Mouse (Mus musculus) G1E-ER4 (cell line): ENCODE results near the gene Sh3rf1. TPM values are rescaled to one million over a fixed set of nuclear protein-coding genes. Genes with fewer than 3 reads are reported as not detected.

Source experiments
- GATA1 ChIP-seq: IDR thresholded peaks from one replicate; pipeline ENCODE4 v1.8.0; 2012; ENCODE audit warnings: low read length, inconsistent platforms
- polyA plus RNA-seq: library from polyadenylated mRNA; stranded (reverse); fragments of >175 nt; gene quantifications from 2 replicates; pipeline ENCODE4 v1.2.3, GENCODE M21; 2012

Sh3rf1 gene
- polyA plus RNA-seq, 1 experiment = 0.03 TPM

- TF ChIP-seq GATA1 = no peak
Observed at GRCm38 (mm10) chr8:61208719-61209118, 15.0 kb upstream of the Sh3rf1 start.

GRCm38 (mm10) chr8:61210836-61211235, 12.8 kb upstream of the Sh3rf1 start:
- no peak for TF ChIP-seq GATA1

- TF ChIP-seq GATA1 = no peak
Observed at GRCm38 (mm10) chr8:61215081-61215819, 8.4 kb upstream of the Sh3rf1 start.

DNA sequence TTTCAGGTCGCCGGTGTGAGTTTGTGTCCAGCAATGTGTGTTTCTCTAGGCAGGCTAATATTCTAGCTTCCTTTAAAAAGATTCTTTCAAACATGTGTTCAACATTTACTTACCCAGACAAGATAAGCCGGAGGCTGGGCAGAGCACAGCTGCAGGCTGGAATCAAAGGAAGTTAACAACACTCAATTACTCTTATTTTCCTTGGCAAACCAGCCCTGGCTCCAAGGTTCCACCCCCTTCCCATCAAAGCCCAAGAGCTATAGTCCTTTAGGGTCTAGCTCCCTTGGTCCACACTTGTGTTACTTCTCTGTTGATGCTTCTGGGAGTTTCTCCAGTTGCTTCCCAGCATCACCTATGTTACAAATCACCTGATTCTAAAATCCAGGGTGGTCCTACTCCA, 6.7 kb upstream of the Sh3rf1 start:
- TF ChIP-seq GATA1 = no peak

DNA sequence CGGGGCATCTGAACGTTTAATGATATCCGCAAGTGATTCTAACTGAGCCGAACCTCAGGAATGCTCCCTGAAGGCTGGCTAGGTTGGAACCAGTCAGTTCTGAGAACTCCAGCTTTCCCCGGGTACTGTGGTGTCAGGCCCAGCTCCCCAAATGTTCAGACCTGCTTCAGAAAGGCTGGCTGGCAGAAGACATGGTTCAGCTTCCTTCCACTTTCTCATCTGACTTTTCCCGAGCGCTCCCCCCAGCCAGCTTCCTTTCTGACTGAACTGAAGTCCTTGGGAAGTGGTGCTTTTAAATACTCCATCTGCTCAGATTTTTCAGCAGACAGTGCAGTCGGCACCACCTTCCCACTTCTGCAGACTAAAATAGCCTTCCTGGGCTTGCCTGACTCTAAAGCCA, 6.2 kb upstream of the Sh3rf1 start:
- no peak for TF ChIP-seq GATA1

- no peak for TF ChIP-seq GATA1
Observed at GRCm38 (mm10) chr8:61218439-61218838, 5.2 kb upstream of the Sh3rf1 start.

DNA sequence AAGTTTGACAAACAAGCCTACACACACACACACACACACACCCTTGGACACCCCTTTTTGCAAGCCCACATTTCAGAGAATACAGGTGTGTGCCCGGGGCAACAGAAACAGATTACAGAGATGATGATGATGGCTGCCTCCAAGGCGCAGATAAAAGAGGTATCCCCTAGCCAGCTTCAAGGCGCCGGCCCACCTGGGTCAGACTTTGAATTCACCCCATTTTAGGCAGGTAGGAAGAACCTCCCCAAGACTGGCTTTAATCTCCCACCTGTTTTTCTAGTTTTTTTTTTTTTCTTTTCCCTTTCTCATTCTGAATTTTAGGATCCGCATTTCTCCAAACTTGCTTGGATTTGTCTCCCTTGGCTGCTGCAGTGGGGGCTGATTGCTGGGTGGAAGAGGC, 389 bp upstream of the Sh3rf1 start:
- no peak for TF ChIP-seq GATA1

- TF ChIP-seq GATA1 = no peak
Observed at GRCm38 (mm10) chr8:61224380-61225092, 864 bp downstream of the Sh3rf1 start.

DNA sequence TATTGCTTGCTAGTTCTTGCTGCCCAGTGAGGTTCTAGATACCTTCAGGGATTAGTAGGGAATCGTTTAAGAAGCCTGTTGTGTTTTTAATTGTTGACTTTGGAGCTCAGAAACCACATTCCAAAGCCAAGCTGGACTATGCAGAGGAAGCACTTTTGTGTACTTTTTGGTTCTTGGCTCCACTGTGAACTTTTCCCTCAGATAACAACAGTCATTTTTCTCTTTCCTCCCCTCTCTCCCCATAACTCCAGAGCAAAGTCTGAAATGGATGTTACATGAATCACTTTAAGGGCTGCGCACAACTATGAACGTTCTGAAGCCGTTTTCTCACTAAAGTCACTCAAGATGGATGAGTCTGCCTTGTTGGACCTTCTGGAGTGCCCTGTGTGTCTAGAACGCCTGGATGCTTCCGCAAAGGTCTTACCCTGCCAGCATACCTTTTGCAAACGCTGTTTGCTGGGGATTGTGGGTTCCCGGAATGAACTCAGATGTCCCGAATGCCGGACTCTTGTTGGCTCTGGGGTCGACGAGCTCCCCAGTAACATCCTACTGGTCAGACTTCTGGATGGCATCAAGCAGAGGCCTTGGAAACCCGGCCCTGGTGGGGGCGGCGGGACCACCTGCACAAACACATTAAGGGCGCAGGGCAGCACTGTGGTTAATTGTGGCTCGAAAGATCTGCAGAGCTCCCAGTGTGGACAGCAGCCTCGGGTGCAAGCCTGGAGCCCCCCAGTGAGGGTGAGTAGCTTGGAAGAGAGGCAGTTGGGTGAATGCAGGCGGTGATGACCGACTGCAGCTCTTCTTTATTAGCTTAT, 2.1 kb downstream of the Sh3rf1 start:
- TF ChIP-seq GATA1 = no peak

- TF ChIP-seq GATA1 = no peak
Observed at GRCm38 (mm10) chr8:61226632-61227031, 3.0 kb downstream of the Sh3rf1 start.

DNA sequence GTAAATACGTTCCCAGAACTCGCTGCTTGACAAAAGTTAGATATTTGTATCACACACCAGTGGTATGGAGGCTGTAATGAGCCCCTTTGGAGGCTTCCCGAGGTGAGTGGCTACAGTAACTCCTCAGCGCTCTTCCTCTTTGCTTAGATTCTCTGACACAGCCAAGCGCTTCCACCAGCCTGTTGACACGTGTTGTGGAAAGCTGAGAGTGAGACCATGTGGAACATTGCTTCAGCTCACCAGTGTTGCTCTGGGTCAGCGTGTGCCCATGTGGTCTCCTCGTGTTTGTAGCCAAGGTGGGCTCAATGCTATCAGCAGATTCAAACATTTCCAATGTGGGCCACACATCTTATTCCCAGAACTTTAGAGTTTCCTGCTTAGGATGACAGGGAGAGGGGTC, 5.0 kb downstream of the Sh3rf1 start:
- TF ChIP-seq GATA1 = no peak

- no peak for TF ChIP-seq GATA1
Observed at GRCm38 (mm10) chr8:61229511-61230195, 6.0 kb downstream of the Sh3rf1 start.

GRCm38 (mm10) chr8:61230881-61231755, 7.4 kb downstream of the Sh3rf1 start:
- TF ChIP-seq GATA1 = no peak

GRCm38 (mm10) chr8:61235499-61235898, 11.8 kb downstream of the Sh3rf1 start:
- no peak for TF ChIP-seq GATA1
